Mouse (Mus musculus) urinary bladder, postnatal 36 days (tissue): Measurements from ENCODE around the gene Neu1.
"Not testable (repeated sequence)": the region's sequence is repeated elsewhere in the genome, so short reads cannot be mapped to it uniquely, and the experiment has no call there.

Source experiments
- DNase-seq, 2 experiments: peaks; one replicate each; pipeline ENCODE4 v3.0.0; 2022; ENCODE audit warnings: low spot score in 2 of 2, mixed read lengths in 1 of 2

Neu1 gene

DNA sequence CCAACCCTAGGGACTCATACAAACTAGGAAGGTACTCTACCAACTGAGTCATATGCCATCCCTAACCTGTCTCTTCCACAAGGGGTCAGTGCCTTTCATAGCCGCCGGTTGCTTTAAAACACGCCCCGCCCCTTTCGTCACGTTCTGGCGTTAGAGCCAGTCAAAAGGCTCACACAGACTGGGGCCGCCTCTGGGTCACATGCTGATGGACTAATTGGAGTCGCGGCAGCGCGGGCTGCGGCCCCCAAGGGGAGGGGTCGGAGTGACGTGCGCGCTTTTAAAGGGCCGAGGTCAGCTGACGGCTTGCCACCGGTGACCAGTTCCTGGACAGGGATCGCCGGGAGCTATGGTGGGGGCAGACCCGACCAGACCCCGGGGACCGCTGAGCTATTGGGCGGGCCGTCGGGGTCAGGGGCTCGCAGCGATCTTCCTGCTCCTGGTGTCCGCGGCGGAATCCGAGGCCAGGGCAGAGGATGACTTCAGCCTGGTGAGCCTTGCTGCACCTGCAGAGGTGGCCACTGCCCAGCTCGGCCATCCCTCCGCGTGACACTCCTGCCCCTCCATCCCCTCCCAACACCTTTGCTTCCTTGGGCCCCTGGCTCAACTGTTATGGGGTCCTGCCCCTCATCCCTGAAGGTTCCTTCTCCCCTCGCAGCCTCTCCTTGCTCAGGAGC, at the start of gene Neu1:
Gene Neu1, plus strand, starts transcription at position 193 of the 674 bp plus-strand sequence.
- peak; percentile 96 to 99 for DNase-seq

DNA sequence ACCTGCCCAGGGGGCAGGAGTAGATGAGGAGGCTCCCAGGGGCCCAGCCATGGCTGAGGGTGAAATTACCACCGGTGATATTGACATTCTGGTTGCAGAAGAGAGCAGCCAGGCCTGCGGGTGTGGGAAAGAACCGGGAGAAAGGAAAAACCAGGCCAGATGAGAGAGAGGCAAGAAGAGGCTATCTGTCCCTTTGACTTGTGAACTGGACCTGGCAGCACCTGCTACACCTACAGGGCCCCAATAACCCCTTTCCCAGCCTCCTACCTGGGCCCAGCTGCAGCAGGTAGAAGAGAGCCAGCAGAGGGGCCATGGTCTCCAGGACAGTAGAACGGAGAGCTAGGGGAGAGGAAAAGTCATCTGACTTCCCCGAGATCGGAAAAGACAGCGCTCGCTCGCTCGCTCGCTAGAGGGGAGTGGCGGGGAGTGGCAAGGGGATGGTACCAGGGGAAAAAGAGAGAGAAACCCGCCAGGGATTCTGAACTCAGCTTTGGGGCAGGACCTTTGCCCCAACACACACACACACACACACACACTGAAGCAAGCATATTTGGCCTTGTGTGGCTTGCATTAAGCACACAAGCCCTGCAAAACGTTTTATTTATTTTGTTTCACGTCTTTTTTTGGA, 49.3 kb upstream of the Neu1 start, which contains the start of gene Gm20547:
Gene Gm20547, minus strand, starts transcription at position 360 of the 628 bp plus-strand sequence.
- no peak for DNase-seq

DNA sequence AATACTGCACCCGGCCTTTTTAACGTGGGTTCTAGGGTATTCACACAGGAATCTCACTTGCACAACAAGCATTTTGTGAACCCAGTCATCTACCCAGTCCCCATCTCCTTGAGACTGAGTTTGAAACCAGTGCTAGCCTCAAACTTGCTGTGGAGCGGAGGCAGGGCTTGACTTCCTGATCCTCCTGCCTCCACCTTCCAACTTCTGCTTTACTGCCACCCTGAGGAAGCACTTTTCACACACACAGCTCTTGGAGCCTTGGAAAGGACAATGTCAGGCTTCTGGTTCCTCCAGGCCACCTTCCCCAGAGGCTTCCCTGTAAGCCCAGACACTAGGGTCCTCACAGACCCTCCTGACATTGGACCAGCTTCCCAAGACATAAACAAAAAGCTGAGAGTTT, 47.7 kb upstream of the Neu1 start:
- no peak for DNase-seq

DNA sequence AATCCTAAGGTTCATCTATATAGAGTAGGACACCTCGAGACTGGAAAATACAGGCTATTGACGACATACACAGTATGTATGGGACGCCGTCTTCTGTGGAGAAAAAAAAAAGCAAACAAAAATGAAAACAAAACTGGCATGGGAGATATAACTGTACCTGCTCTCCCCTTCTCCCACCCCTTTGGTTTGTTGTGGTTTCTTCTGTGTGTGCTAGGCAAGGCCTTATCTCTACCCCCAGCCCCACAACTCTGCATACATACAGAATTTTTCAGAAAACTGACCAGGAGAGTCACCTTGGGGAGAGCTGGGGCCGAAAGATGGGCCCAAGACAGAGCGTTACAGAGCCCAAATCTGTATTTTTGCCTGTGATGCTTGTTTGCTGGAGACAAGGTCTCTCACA, 46.3 kb upstream of the Neu1 start:
- no peak for DNase-seq

DNA sequence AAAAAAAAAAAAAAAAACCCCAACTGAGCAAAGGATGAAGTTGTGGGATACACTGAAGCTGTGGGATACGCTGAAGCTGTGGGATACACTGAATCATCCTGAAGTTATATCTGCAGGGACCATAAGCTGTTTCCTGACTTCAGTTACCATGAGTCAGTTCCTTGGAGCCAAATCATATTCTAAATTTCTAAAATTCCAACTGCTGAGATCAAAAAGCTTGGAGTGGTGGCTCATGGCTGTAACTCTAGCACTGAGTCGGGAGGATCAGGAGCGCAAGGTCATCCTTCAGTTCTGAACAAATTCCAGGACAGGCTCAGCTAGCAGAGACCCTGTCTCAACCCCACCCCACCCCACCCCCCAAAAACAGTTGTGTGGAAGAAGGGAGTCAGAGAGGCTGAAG, 45.4 kb upstream of the Neu1 start:
- no peak for DNase-seq

DNA sequence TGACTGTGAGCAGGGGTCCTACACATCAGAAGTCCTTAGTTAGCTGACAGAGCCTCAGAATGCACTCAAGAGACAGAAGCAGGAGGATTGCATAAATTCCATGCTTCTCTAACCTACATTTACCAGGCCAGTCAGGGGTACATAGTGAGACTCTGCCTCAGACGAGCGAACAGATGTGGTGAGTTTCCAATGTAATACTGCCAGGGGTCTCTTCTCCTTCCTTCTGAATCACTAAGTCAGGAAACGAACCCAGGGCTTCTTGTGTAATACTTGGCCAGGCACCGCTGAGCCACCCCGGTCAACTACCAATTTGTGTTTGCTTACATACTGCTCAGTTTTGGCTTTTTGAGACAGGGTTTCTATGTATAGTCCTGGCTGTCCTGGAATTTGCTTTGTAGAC, 43.1 kb upstream of the Neu1 start:
- no peak for DNase-seq

DNA sequence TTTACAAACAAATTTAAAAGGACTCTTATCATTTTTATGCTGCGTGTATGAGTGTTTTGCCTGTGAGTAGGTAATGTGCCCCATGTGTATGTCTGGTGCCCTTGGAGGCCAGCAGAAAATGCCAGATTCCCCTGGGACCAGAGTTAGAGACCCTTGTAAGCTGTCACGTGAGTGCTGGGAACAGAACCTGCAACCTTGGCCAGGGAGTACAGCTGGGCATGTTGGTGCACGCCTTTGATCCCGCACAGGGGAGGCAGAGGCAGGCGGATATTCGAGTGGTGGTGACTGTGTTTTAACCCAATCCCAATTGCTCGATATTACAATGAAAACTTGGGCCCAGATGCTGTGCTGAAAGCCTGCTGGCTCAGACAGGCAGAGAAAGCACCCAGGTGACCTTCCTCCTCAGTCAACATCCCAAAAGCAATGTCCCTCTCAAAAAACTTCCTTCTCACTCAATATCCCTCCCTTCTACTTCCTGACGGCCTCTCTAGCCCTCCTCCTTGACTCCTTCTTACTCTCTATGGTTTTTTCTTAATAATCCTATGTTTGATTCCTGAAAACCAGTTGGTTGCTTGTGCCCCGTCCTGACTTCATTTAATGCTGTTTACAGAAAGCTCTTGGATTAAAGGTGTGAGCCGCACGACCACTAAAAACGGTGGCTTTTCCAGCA, 40.8 kb upstream of the Neu1 start:
- no peak for DNase-seq

DNA sequence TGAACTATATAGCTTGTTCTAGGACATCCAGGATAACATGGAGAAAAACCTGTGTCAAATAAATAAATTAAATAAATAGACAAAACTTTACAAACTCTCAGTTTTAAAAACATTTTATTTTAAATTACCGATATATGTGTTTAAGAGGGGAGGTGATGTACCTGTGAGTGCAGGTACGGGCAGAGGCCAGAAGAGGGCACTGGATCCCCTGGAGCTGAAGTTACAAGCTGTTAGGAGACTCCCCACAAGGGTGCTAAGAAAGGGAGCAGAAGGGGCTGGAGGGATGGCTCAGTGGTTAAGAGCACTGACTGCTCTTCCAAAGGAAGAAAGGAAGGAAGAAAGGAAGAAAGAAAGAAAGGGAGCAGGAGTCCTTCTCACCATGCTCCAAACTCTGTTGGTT, 39.7 kb upstream of the Neu1 start:
- no peak for DNase-seq

DNA sequence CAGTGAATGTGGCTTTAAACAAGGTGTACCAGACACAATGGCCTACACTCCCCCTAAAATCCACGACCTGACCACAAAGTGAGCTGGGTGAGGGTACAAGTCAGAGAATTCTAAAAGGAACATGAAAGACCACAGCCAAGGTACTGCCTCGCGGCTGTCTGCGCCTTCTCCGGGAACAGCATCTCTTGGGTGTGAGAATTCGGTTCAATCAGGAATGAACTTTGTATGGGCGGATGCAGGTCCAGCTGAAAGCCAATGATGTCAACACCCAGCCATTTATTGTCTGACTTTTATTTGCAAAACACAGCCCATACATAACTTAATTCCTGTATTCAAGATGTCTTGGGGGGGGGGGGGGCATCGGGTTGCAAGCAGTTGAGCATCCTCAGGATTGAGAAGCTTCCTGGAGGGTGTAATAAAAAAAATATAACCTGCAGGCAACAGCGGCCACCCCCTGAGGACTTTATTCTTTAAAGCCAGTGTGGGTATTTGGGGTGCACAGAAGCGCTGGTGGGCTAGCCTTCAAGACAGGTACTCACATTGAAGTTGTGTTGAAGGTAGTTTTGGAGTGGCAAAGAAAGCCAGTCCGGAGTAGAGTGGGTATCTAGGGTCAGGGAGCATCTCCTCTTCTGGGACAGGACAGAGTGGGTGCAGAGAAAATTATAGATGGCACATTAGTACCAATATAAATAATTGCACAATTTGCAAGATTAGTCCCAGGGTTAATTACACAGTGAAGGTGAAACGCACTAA, 37.8 kb upstream of the Neu1 start:
- no peak for DNase-seq

DNA sequence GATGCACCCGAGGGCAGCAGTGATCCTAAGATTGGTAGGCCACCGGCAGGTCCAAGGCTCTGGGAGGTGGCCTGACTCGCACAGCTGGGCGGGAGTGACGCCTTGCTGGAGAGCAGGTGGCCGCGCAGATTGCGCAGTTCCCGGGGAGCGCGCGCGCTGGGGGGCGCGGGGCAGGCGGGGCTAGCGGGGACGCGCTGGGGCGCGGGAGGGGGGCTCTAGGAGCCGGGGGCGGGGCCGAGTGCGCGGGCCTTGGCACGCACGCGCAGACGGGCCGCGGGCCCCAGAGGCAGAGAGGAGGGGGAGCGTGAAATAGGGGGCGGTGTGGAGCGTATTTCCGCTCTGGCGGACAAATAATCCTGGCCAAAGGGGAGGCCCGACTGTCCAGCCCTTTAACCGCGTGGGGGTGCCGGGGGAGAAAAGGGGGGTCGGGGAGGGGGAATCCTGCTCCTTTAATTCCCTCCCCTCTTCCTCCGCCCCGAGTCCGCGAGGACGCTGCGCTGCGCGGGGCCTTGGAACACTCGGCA, 36.9 kb upstream of the Neu1 start:
- peak; percentile 85 to 93 for DNase-seq

DNA sequence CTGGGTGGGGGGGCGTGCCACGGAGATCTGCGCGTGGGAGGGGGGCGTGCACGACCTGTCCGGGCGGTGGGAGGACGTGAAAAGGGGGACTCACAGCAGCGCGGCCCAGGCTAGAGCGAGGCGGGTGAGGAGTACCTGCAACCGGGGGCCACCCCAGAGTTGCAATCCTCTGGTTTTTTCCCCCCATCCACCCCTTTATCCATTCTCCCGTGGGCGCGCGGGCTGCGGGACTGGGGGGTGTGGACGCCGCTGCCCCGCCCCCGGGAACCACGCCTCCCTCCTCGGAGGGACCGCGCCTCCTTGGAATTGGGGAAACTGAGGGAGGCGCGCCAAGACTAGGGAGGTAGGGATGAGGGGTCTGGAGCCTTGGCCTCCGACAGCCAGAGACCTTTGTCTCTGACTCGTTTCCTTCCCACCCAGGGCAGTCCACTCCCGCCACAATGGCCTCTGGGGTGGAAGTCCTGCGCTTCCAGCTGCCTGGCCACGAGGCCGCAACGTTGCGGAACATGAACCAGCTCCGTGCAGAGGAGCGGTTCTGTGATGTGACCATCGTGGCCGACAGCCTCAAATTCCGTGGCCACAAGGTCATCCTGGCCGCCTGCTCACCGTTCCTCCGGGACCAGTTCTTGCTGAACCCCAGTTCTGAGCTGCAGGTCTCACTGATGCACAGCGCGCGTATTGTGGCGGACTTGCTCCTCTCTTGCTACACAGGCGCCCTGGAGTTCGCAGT, 36.1 kb upstream of the Neu1 start:
- DNase-seq = peak; percentile 30 to 56

DNA sequence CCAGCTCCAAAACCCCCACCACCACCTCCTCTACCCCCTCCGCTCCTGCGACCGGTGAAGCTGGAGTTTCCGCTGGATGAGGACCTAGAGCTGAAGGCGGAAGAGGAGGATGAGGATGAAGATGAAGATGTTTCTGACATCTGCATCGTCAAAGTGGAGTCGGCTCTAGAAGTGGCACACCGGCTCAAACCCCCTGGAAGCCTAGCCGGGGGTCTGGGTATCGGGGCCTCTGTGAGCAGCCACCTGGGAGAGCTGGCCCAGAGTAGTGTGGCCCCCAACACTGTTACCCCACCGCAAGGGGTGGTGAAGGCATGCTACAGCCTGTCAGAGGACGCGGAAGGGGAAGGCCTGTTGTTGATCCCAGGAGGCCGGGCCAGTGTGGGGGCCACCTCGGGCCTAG, 35.3 kb upstream of the Neu1 start:
- DNase-seq = no peak

DNA sequence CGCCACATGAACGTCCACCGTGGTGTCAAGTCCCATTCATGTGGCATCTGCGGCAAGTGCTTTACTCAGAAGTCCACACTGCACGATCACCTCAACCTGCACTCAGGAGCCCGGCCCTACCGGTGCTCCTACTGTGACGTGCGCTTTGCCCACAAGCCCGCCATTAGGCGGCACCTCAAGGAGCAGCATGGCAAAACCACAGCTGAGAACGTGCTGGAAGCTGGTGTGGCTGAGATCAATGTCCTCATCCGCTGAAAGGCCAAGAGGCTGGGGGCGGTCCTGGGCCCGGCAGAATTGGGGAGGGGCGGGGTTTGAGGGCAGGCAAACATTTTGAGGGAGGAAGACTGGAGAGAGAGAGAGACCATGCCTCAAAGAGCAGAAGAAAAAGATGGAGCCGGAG, 34.7 kb upstream of the Neu1 start:
- no peak for DNase-seq

DNA sequence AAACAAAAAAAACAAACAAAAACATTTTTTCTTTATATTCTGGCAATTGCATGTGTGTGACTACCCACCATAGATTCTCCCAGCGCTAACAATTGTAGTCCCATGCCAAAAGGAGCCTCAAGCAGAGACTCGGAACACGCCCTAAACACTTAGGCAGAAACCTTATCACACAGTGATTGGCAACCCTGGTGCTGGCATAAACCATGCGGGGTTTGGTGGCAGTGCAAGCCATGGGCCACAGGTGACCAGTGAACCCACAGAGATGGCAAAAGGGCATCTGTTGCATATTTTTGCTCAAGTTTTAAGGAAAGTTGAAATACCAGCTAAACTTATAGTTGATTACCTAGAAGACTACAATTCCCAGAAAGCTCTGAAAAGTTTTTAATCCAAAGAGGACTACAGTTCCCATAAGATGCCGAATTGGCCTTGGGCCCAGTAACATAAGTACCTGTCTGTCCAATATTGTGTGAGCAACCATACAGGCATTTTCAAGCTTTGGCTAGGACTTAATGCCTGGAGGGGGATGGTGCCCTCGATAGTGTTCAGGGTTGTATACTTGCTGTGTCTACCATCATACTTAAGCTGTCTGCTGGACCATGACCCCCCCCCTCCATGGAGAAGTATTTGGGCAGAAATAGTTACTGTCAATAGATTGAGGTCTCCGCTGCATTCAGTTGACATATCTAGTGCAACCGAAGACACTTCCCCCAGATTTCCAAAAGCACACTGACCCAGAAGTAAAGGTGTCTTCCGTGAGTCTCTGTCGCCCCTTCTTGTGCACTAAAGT, 33.5 kb upstream of the Neu1 start:
- peak in 1 of 2 experiments; percentile 22 for DNase-seq

DNA sequence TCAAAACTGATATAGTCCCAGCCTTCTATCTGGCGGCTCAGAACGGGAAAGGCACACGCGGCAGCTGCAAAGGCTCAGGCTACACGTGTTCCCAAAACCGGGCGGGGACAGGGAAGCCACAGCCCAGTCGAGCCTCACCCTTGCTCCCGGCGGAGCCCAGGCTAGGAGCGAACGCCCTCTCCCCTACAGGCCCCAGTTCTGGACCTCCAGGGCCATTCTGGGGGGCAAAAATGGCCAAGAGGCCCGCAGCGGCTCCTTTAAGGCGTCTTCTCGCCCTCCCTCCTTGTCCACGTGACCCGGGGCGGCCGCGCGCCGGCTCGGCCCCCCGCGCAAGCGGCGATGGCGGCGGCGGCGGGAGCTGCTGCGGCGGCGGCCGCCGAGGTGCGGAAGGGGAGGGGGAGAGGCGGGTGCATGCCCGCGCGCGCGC, 32.9 kb upstream of the Neu1 start, which contains the start of the genes C2 and Ehmt2:
Gene C2, minus strand, starts transcription at position 106 of the 427 bp plus-strand sequence.
Gene Ehmt2, plus strand, starts transcription at position 310 of the 427 bp plus-strand sequence.
- DNase-seq = peak; percentile 74 to 80

DNA sequence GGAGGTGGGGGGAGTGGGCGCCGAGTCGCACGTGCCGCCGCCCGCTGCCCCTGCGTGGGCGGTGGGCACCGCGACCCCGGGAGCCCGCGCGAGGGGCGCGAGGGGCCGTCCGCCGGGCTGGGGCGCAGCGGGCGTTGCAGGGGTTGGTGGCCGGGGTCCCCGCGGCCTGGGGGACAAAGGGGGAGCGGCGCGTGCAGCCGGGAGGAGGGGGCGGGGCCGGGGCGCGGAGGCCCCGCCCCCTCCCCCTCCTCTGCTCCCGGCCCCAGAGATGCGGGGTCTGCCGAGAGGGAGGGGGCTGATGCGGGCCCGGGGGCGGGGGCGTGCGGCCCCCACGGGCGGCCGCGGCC, 32.4 kb upstream of the Neu1 start:
- no peak for DNase-seq

DNA sequence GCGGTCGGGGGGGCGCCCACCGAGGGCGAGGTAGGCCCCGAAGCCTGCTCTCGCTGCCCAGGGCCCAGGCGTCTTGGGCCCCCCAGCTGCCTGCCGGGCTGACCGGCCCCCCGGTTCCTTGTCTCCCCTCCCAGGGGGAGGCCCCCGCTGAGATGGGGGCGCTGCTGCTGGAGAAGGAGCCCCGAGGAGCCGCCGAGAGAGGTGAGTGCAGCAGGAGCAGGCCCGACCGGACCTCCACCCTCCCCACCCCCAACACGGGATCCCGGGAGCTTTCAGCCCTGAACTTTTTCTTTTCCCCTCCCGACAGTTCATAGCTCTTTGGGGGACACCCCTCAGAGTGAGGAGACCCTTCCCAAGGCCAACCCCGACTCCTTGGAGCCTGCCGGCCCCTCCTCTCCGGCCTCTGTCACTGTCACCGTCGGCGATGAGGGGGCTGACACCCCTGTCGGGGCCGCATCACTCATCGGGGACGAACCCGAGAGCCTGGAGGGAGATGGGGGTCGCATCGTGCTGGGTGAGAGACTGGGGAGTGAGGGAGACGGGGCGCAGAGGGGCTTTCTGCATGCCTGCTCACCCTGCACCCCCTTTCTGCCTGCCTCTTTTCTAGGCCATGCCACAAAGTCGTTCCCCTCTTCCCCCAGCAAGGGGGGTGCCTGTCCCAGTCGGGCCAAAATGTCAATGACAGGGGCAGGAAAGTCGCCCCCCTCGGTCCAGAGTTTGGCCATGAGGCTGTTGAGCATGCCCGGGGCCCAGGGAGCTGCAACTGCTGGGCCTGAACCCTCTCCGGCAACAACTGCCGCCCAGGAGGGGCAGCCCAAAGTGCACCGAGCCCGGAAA, 31.8 kb upstream of the Neu1 start:
- DNase-seq = peak; percentile 42 to 60

DNA sequence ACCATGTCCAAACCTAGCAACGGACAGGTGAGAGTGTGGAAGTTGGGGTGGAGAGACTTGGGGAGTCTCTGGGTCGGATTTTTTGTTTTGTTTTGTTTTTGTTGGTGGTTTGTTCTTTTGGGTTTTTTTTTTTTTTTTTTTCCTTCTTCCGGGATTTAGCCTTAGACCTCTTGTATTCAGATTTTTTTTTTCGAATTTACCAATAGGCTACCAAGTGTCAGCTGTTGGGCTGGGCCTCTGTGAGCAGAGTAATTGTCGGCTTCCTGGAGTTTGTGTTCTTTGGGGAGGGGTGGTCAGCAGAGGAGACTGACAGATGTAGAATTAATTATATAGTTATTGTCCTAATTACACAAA, 31.2 kb upstream of the Neu1 start:
- no peak for DNase-seq

DNA sequence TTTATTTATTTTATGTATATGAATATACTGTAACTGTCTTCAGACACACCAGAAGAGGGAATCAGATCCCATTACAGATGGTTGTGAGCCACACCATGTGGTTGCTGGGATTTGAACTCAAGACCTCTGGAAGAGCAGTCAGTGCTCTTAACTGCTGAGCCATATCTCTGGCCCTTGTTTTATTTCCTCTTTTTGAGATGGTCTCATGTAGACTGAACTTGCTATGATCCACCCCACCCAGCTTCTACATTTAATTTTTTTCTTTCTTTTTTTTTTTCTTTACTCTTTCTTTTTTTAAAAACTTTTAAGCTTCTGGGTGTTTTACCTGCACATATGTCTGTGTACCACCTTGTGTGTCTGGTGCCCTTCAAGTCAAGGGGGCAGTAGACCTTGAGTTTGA, 30.2 kb upstream of the Neu1 start:
- not testable (repeated sequence) for DNase-seq

DNA sequence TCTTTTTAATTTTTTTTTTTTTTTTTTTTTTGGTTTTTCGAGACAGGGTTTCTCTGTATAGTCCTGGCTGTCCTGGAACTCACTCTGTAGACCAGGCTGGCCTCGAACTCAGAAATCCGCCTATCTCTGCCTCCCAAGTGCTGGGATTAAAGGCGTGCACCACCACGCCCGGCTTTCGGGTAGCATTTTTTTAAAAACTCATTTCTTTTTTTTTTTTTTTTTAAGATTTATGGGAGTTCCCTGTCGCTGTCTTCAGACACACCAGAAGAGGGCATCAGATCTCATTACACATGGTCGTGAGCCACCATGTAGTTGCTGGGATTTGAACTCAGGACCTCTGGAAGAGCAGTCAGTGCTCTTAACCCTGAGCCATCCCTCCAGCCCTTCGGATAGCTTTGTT, 29.1 kb upstream of the Neu1 start:
- not testable (repeated sequence) for DNase-seq
